Mouse (Mus musculus) liver, postnatal 0 days (tissue): ENCODE data around the gene Sumo1.

Source experiments
- CTCF ChIP-seq: sonication (generic); IDR thresholded peaks from 2 replicates; pipeline ENCODE4 v1.5.1; 2016; ENCODE audit warnings: antibody characterized with exemption, low read depth
- EP300 ChIP-seq: IDR thresholded peaks from 2 replicates; pipeline ENCODE4 v1.6.1; 2016; ENCODE audit warnings: antibody characterized with exemption, low read depth, mild to moderate bottlenecking

GRCm38 (mm10) chr1:59653243-59653911 is 17.3 kb downstream of the Sumo1 start:
- TF ChIP-seq CTCF, result no peak
- TF ChIP-seq EP300, result no peak
